ENCODE assay signal across 16 mouse cellular contexts in the genomic region with DNA sequence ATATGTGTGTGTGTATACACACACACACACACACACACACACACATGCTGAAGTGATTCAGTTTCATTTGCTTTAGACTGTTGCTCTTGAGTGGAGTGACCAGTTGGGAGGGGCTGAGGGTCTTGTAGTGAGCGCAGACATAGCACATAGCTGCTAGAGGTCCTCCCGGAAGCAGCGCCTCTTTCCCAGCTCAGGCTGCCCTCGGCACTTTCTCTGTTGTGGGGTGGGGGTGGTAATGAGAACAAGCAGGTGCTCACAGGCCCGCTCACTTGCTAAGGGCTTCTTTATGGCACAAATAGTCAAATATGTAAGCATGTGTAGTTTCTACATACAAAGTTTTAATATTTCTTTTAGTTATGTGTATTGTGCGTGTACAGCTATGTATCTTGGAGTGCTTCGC.
DNase-seq lines count a peak whose midpoint lies in the region; ATAC-seq and TF ChIP-seq lines count a peak whose summit lies in the region.
"Had no signal": no experiment of that assay in that cellular context is flagged by ENCODE, and none has a peak within 500 bp of the region (broad histone marks: within the 10 kb centered on the region; RNA-seq: fewer than 3 reads in every experiment).

No protein-coding gene starts in this region.

- WGBS in heart, embryonic 15.5 days: 35% methylated on average over 7 of the region's 7 CpGs

- no peak for TF ChIP-seq POLR2A in MEL (IDR thresholded peaks at IDR 0.05; ENCODE audit: control insufficient read depth in 1 of 2, insufficient read depth in 1 of 2, low read depth in 1 of 2, low read length in 2 of 2, poor library complexity in 1 of 2)

- DNase-seq in heart, adult 18-20 months: no peak
- no peak for DNase-seq in MEL (ENCODE audit: low read depth, low spot score)
- DNase-seq in naive thymus-derived CD4-positive, alpha-beta T cell, adult 2 months (ENCODE audit: low read depth): peak; percentile 44
- no peak for DNase-seq in layer of hippocampus, postnatal 10 days (ENCODE audit: low spot score in 2 of 2)
- no peak for DNase-seq in embryo, embryonic 10.5 days (ENCODE audit: low spot score)
- no peak for DNase-seq in adrenal gland, adult 2 months
- DNase-seq: adrenal gland, postnatal 36 days; embryo, embryonic 11 days; gastrocnemius, postnatal 36 days; kidney, postnatal 14 days; right cerebral cortex, adult 18-20 months had no signal

- H3K27ac ChIP-seq in heart, embryonic 15.5 days: peak overlapping the region; percentile 15; the same call in 1 of the 2 replicates
- H3K27ac ChIP-seq in MEL (ENCODE audit: control insufficient read depth, low read depth, low read length): peak overlapping the region; percentile 85

- no peak for TF ChIP-seq CTCF in MEL (IDR thresholded peaks at IDR 0.05 in 2 of 3, conservative IDR thresholded peaks at IDR 0.05 in 1 of 3; ENCODE audit: control insufficient read depth in 1 of 3, insufficient read depth in 1 of 3, low read depth in 2 of 3, low read length in 3 of 3, poor library complexity in 1 of 3, severe bottlenecking in 1 of 3)

- ATAC-seq in heart, embryonic 15.5 days (replicated peaks; ENCODE audit: insufficient number of reproducible peaks, insufficient read depth, low FRiP score, low read depth): peak; percentile 44; the same call in 1 of the 2 replicates
- ATAC-seq: forebrain, embryonic 14.5 days; midbrain, embryonic 16.5 days had no signal

- H3K4me3 ChIP-seq in heart, embryonic 15.5 days: no peak overlapping the region
- H3K4me3 ChIP-seq in MEL (ENCODE audit: control insufficient read depth in 1 of 2, insufficient read depth in 1 of 2, low read depth in 2 of 2, low read length in 2 of 2): peak overlapping the region in 1 of 2 experiments; percentile 23; a peak in 1 of 4 replicates
- peak overlapping the region; percentile 32 for H3K4me3 ChIP-seq in erythroblast, embryonic 14.5 days (replicated peaks)

- peak overlapping the region; percentile 24; the same call in 1 of the 2 replicates for H3K4me2 ChIP-seq in heart, embryonic 15.5 days

- H3K9me3 ChIP-seq in heart, embryonic 15.5 days (replicated peaks): no peaks in the 10 kb centered on the region
- H3K9me3 ChIP-seq in MEL (replicated peaks; ENCODE audit: insufficient read depth, low read length): no peaks in the 10 kb centered on the region
- H3K9me3 ChIP-seq in erythroblast, embryonic 14.5 days (ENCODE audit: control insufficient read depth, low read length): no peaks in the 10 kb centered on the region

- H3K9ac ChIP-seq in heart, embryonic 15.5 days: no peak overlapping the region
- H3K9ac ChIP-seq in MEL (ENCODE audit: control insufficient read depth, low read depth, low read length, poor library complexity, severe bottlenecking): 0 out of 2 replicates have a peak overlapping the region, but pooled peaks have one; percentile 0

- TF ChIP-seq EP300 in MEL (IDR thresholded peaks at IDR 0.05; ENCODE audit: low read depth in 1 of 2, low read length in 2 of 2): no peak

- peaks cover 42% of the 10 kb centered on the region for H3K4me1 ChIP-seq in heart, embryonic 15.5 days (replicated peaks)
- peaks cover 12 to 19% of the 10 kb centered on the region in 2 experiments for H3K4me1 ChIP-seq in MEL (ENCODE audit: control insufficient read depth in 1 of 2, insufficient read depth in 2 of 2, low read length in 2 of 2)
- peaks cover 89% of the 10 kb centered on the region for H3K4me1 ChIP-seq in erythroblast, embryonic 14.5 days (ENCODE audit: control insufficient read depth)

- no peaks in the 10 kb centered on the region for H3K36me3 ChIP-seq in heart, embryonic 15.5 days
- peaks cover 0 to 21% of the 10 kb centered on the region in 2 experiments; a peak in 2 of 4 replicates for H3K36me3 ChIP-seq in MEL (ENCODE audit: control insufficient read depth in 1 of 2, insufficient read depth in 2 of 2, low read length in 2 of 2)
- peaks cover 25% of the 10 kb centered on the region for H3K36me3 ChIP-seq in erythroblast, embryonic 14.5 days (ENCODE audit: control insufficient read depth)

- no peaks in the 10 kb centered on the region for H3K27me3 ChIP-seq in heart, embryonic 15.5 days
- H3K27me3 ChIP-seq in MEL (ENCODE audit: control insufficient read depth in 1 of 2, insufficient read depth in 2 of 2, low read length in 2 of 2): no peaks in the 10 kb centered on the region
- no peaks in the 10 kb centered on the region for H3K27me3 ChIP-seq in erythroblast, embryonic 14.5 days (ENCODE audit: control insufficient read depth)
- H3K27me3 ChIP-seq: CH12.LX had no signal

- peaks cover 9% of the 10 kb centered on the region; the same call in 1 of the 2 replicates for H3K79me2 ChIP-seq in MEL (ENCODE audit: control insufficient read depth, insufficient read depth, low read length, poor library complexity)

- no peak for TF ChIP-seq RAD21 in MEL (IDR thresholded peaks at IDR 0.05; ENCODE audit: low read depth, low read length)

TF ChIP-seq in MEL, 35 proteins besides CTCF, POLR2A, EP300 and RAD21:
- TF ChIP-seq GABPA (IDR thresholded peaks at IDR 0.05; ENCODE audit: low read depth, low read length) (no peak), MXI1 (IDR thresholded peaks at IDR 0.05; ENCODE audit: low read depth, low read length) (no peak), HCFC1 (IDR thresholded peaks at IDR 0.05; ENCODE audit: low read depth, low read length) (no peak), POLR2AphosphoS5 (IDR thresholded peaks at IDR 0.05; ENCODE audit: borderline replicate concordance, low read depth, low read length) (no peak), ZKSCAN1 (IDR thresholded peaks at IDR 0.05; ENCODE audit: low read depth, low read length) (no peak), MAZ (IDR thresholded peaks at IDR 0.05; ENCODE audit: low read depth, low read length) (no peak), NRF1 (IDR thresholded peaks at IDR 0.05; ENCODE audit: insufficient read depth, low read depth, low read length, poor library complexity, severe bottlenecking) (no peak), GATA1 (IDR thresholded peaks at IDR 0.05; ENCODE audit: low read depth, low read length) (no peak), MYB (IDR thresholded peaks at IDR 0.05; ENCODE audit: low read depth, low read length) (no peak), MAX (IDR thresholded peaks at IDR 0.05; ENCODE audit: low read length) (no peak), TBP (IDR thresholded peaks at IDR 0.05; ENCODE audit: low read depth, low read length) (no peak), TAL1 (IDR thresholded peaks at IDR 0.05; ENCODE audit: low read length) (no peak), UBTF (IDR thresholded peaks at IDR 0.05; ENCODE audit: borderline replicate concordance, insufficient read depth, low read depth, low read length) (no peak), MAFK (IDR thresholded peaks at IDR 0.05; ENCODE audit: borderline replicate concordance, low read depth, low read length) (no peak), CHD2 (IDR thresholded peaks at IDR 0.05; ENCODE audit: low read length) (no peak), ELF1 (IDR thresholded peaks at IDR 0.05; ENCODE audit: low read depth, low read length) (no peak), JUND (IDR thresholded peaks at IDR 0.05; ENCODE audit: low read depth, low read length) (no peak), SMC3 (IDR thresholded peaks at IDR 0.05; ENCODE audit: low read depth, low read length) (no peak)
TF ChIP-seq in MEL: peak in this region for 0.
